Mouse (Mus musculus): Measurements from ENCODE around the gene Lmntd1. TPM values are rescaled to one million over a fixed set of nuclear protein-coding genes. Genes with fewer than 3 reads are reported as not detected.
A peak's percentile ranks its signal among the peaks of the same experiment; 100 is the strongest.

Lmntd1 gene
- polyA plus RNA-seq (2017; shearing (Covaris generic)), result under 1 TPM in 1 of 2 experiments, not detected in 1; 0.54 TPM

- ATAC-seq, result no peak
These were observed at the start of gene Lmntd1 for GRCm38 (mm10) chr6:145614219-145614618. Gene Lmntd1 (minus strand): TSS chr6:145614319.

DNA sequence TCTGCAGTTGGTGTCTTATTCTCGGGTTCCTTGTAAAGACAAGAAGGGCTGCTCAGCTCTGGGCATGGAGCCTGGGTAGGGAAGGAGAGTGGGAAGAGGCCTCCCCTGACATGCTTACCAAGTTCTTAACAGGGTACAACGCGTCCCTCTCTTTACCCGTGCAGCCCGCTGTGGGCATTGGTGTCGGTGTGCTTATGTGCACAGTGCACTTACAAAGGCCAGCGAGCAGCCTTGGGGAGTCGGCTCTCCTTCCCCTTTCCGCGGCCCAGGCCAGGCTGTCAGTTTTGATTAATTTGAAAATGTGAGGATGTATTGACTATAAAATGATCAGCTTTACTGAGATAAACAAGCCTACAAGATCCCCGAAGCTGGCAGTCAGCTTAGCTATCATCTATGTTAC, 46.8 kb upstream of the Lmntd1 start:
- ATAC-seq, result no peak

DNA sequence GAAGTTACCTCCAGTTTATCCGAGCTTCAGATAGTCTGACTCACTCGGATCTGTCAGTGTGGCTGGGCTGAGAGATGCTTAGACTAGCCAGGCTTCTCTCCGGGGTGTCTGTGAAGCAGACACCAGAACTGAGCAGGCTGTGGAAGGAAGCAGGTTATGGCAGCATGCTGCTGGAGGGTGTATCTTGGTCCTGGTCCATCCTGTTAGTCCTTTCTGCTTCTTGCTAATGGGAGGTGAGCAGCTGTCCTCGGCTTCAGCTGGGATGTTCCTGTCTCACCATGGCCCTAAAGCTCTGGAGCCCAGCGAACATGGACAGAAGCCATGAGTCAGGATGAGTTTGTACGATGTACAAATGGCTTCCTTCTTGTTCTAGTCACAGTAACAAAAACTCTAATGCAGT, 45.0 kb upstream of the Lmntd1 start:
- ATAC-seq, result no peak

DNA sequence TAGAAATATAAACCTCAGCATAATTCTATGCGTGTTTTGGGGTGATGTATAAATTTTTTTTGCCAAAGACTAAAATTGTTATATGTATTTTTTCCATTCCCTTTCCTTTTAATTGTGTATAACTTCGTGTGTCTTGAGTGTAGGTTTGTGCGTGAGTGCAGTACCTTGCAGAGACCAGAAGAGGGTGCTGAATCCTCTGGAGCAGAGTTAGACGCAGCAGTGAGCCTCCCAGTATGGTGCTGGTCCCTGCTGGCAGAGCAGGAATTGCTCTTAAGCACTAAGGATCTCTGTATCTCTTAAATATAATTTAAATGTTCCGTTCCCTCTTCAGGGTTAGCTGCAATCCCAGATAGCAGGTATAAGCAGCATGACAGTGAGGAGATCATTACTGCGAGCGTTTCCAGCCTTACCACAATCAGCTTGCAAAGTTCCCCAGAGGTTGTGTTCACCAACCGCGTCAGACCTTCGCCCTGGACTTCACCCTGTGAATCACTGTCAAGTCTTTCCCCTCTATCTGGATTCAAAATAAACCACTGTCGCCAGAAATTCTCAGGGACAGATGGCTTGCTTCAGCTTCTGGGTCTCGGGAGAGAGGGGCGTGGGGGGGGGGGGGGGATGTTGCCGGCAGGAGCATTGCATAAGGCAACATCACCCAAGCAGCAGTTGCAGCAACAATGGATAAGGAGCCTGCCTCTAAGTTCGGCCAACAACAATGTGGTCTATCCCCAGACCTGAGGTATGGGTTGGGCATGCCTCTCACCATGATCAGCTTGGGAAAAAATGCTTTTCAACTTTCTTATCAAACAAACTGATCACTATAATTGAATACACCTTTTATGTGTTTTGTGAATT, 42.8 kb upstream of the Lmntd1 start:
- ATAC-seq, result no peak

GRCm38 (mm10) chr6:145655678-145656077, 41.6 kb upstream of the Lmntd1 start:
- no peak for ATAC-seq

DNA sequence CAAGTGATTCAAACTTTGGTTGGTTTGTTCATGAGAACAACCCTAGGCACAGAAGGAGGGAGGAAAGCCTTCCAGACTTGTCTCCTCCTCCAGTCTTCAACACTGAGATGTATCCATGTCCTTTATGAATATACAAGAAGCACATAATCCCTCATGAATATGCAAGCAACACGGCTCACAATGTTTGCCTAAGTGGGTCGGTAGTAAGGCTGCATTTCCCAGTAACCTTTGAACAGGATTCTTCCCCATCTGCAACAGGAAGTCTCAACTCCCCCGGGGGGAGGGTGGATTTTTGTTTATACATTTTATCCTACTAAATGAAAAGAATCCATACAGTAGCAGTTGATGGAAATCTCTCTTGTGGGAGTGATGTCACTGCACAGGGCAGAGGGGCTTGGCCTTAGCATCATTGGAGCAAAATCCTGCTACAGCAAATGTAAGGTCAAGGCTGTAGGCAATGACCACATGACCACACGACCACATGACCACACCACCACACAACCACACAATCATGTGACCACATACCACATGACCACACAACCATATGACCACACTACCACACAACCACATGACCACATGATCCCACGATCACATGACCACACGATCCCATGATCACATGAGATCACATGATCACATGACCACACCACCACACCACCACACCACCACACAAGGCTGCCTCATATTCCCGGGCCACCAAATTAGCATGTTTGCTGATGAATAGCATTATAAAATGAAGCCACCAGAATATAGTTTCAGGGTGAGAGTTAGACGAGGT, 40.1 kb upstream of the Lmntd1 start:
- no peak for ATAC-seq

DNA sequence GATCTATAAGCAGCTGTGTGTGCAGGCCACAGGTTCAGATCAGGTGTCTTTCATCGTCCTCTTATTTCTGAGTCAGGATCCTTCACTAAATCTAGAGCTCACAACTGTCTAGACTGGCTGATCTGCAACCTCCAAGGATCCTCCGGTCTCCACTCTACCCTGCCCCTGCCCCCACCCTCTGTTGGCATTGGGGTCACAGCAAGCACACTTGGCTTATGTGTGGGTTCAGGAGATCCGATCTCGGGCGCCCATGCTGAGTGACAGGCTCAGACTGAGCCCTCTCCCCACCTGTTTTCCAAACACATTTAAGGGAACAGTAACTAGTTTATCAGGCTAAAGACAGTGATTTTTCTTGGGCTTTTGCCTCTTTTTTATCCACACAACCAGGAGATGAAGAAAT, 39.5 kb upstream of the Lmntd1 start:
- no peak for ATAC-seq

DNA sequence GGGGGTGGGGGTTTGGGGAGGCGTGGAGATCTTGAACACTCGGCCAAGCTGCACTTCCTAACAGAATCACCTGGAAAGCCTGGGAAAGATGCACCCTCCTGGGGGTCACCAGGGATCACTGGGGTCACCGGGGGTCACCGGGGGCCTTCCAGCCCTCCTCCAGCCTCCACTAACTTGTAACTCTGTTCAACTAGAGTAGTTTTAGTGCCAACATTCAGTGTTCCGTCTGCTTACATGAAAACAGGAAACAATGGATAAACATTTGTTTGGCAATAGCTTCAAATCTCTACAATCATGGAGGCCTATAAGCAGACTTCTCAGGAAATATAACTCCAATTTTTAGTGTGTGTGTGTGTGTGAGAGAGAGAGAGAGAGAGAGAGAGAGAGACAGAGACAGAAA, 38.9 kb upstream of the Lmntd1 start:
- no peak for ATAC-seq

DNA sequence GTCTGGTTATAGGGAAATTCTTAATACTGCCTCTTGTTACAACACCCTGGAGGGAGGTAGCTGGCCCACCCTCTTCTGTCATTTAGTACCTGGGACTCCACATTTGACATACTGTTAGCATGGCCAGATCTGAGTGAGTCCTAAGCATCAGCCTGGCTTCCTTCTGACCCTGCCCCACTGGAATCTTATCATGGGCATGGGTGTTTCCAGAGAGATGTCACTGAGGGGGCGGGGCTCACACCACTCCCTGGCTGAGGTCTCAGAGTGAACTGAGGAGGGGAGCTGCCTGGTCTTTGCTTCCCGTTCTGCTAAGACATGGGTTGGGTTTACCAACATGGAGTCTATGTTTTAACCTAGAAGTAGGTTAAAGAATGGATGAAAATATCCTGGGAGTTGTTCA, 37.9 kb upstream of the Lmntd1 start:
- ATAC-seq, result no peak

GRCm38 (mm10) chr6:145640971-145641506, 26.9 kb upstream of the Lmntd1 start:
- ATAC-seq, result no peak

GRCm38 (mm10) chr6:145638248-145638647, 24.1 kb upstream of the Lmntd1 start:
- no peak for ATAC-seq

GRCm38 (mm10) chr6:145636682-145637081, 22.6 kb upstream of the Lmntd1 start:
- ATAC-seq, result no peak

GRCm38 (mm10) chr6:145634454-145634853, 20.3 kb upstream of the Lmntd1 start:
- ATAC-seq, result no peak

DNA sequence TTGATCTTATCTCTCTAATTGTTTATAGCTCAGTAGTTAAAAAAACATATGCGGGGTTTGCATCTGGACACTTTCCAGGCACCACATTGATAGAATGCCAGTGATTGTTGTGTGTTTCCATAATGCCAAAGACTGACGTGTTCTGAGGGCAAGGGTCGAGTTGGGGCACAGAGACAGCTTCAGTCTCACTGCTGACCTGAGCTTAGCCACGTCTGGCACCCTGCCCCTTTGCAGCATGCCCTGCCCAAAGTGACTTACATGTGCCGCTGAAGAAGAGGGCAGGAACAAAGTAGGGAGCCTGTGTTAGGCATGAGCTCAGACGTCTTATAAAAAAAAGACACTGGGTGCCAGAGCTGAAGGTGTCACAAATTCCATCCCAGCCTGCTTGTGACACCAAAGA, 16.1 kb upstream of the Lmntd1 start:
- no peak for ATAC-seq

DNA sequence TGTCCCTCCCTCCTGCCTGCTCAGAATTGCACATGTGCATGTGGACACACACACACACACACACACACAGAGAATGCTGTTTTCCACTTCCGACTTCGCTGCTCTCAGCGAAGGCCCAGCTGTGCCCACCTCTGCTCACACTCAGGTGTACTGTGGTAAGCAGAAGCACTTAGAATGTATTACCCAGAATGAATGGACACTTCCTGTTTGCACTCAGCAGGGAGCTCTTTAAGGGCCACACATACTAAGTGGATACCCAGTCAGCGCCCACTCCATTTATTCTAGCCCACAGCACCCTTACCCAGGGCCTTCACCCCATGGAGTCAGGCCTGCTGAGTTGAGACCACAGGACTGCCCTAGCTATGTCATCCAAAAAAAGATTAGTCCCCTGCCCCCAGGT, 9.0 kb upstream of the Lmntd1 start:
- no peak for ATAC-seq

DNA sequence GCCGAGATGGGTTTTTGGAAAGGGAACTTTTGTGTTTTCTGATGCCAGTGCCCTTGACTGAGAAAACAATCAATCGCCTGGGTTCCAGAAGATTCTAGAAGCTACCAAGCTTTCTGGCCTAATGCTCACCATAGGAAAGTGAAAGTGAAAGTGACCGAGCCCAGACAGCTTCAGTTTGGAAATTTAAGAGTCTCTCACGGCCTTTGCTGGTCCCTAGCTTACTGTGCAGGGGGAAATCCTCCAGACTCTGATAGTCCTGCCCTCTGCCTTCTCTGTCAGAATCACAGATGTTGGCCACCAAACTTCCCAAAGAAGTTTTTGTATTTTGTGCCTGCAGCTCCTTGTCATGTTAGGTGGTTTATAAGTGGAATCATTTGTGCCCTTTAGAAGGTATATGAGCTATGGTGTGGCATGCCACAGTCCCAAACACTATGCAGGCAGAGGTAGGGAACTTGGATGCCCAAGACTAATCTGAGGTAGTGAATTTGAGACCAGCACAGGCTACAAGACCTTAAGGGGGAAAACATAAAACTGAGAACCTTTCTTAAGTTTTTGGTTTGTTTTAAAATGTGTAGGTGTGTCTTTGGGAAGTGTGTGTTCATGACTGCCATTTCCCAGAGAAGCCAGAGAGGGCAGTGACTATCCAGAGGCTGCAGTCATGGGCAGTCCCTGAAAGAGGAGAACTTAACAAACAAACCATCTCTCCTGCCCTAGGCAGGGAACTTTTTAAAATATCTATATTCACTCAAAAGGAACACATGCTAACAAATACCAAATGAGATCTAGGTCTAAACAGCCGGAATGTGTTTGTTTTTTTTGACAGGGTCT, 2.5 kb upstream of the Lmntd1 start:
- ATAC-seq, result peak; percentile 59

GRCm38 (mm10) chr6:145615666-145616210, 1.6 kb upstream of the Lmntd1 start, which contains the start of gene Tuba3b:
Gene Tuba3b (plus strand): TSS chr6:145615757.
- ATAC-seq, result no peak

- ATAC-seq, result no peak
These were observed 1.5 kb downstream of the Lmntd1 start for GRCm38 (mm10) chr6:145612611-145613010.

DNA sequence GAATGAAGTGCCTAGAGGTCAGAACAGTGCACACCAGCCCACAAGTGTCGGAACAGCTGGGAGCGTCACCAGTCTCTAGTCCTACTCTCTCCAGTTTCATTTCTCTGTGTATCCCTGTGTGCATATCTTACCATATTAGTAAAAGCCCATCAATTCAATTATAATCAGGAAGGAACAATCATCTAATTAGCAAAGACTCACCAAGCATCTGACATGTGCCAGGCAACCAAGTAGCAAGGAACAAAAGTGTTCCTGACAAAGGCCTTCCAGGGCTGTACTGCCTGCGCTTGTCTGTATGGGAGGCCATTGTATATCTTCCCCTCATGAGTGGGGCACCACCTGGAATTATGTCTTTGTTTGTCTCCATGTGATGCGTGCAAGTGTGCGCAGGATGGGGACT, 3.2 kb downstream of the Lmntd1 start:
- no peak for ATAC-seq

GRCm38 (mm10) chr6:145608693-145609092, 5.4 kb downstream of the Lmntd1 start:
- ATAC-seq, result no peak

- ATAC-seq, result no peak
These were observed 6.4 kb downstream of the Lmntd1 start for GRCm38 (mm10) chr6:145607746-145608145.

DNA sequence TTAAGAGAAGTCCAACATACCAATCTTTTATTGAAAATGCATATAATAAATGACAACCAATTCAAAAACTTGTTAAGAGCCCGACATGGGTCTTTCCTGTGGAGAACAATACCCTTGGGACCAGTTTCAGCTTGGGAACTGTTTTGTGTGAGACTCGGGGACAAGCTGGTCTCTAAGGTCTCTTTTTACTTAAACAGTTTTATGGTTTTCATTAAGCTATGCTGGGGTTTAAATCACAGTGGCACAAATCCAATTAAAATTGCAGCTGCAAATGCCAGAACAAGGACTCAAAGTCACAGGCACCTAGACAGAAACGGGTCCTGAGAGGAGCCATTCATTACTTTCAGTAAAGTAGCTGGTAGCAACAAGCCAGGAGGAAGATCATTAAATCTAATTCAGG, 8.9 kb downstream of the Lmntd1 start:
- no peak for ATAC-seq

Data from activated CD4-positive, CD25-positive, alpha-beta regulatory T cell, adult 4 months (primary cell).